In genomic region chr6:72745781-72746180, GRCm38 (mm10) we compare ENCODE assay signal across 17 mouse cellular contexts. TPM values are rescaled to one million over a fixed set of nuclear protein-coding genes. Genes with fewer than 3 reads are reported as not detected.
DNase-seq lines count a peak whose midpoint lies in the region; ATAC-seq and TF ChIP-seq lines count a peak whose summit lies in the region.
"Had no signal": no experiment of that assay in that cellular context is flagged by ENCODE, and none has a peak within 500 bp of the region (broad histone marks: within the 10 kb centered on the region; RNA-seq: fewer than 3 reads in every experiment).

No protein-coding gene starts in this region.

- TF ChIP-seq POLR2A in limb, embryonic 14.5 days (IDR thresholded peaks at IDR 0.05; ENCODE audit: borderline replicate concordance, extremely low read depth, insufficient read depth, insufficient read length), result no peak

- no peak for ATAC-seq in liver, embryonic 16.5 days (ENCODE audit: low read depth)
- no peak for ATAC-seq in liver, embryonic 11.5 days (replicated peaks; ENCODE audit: low FRiP score)
- no peak for ATAC-seq in limb, embryonic 14.5 days (ENCODE audit: low FRiP score, low read depth)
- ATAC-seq: forebrain, embryonic 15.5 days; intestine, embryonic 15.5 days; liver, embryonic 12.5 days had no signal

- 0 out of 2 replicates have a peak overlapping the region, but pooled peaks have one; percentile 35 for H3K27ac ChIP-seq in liver, embryonic 16.5 days (ENCODE audit: low read length)
- H3K27ac ChIP-seq in liver, embryonic 11.5 days (ENCODE audit: low read depth, low read length), result no peak overlapping the region
- H3K27ac ChIP-seq in embryonic facial prominence, embryonic 10.5 days (replicated peaks), result peak overlapping the region; percentile 51; the same call in 1 of the 2 replicates
- H3K27ac ChIP-seq in limb, embryonic 14.5 days (replicated peaks; ENCODE audit: low read depth, low read length), result 0 out of 2 replicates have a peak overlapping the region, but pooled peaks have one; percentile 5
- H3K27ac ChIP-seq: forebrain, embryonic 15.5 days; heart, embryonic 13.5 days; hindbrain, embryonic 12.5 days; intestine, embryonic 15.5 days; liver, embryonic 12.5 days; stomach, postnatal 0 days had no signal

- H3K4me2 ChIP-seq in liver, embryonic 16.5 days (ENCODE audit: low read depth, low read length), result peak overlapping the region; percentile 19
- no peak overlapping the region for H3K4me2 ChIP-seq in liver, embryonic 11.5 days
- H3K4me2 ChIP-seq in limb, embryonic 14.5 days (replicated peaks; ENCODE audit: low read depth, low read length, severe bottlenecking), result no peak overlapping the region
- H3K4me2 ChIP-seq: forebrain, embryonic 15.5 days; heart, embryonic 13.5 days; hindbrain, embryonic 12.5 days; intestine, embryonic 15.5 days; liver, embryonic 12.5 days had no signal

- WGBS in liver, embryonic 16.5 days (ENCODE audit: insufficient replicate concordance), result 19% methylated on average over 12 of the region's 12 CpGs
- 49% methylated on average over 12 of the region's 12 CpGs for WGBS in liver, embryonic 11.5 days
- 67% methylated on average over 12 of the region's 12 CpGs for WGBS in embryonic facial prominence, embryonic 10.5 days
- 70% methylated on average over 12 of the region's 12 CpGs for WGBS in limb, embryonic 14.5 days

- no peak for DNase-seq in liver, embryonic 11.5 days (ENCODE audit: low spot score)
- DNase-seq in embryonic facial prominence, embryonic 10.5 days (ENCODE audit: low spot score), result no peak
- no peak for DNase-seq in limb, embryonic 14.5 days (ENCODE audit: low spot score)
- no peak for DNase-seq in right cerebral cortex, postnatal 10 days (ENCODE audit: low spot score in 2 of 2)
- no peak for DNase-seq in embryo, embryonic 11 days
- DNase-seq in spleen, postnatal 10 days (ENCODE audit: low spot score in 2 of 2), result no peak
- DNase-seq: adrenal gland, adult 8-10 months; cerebellum, adult 11 months; cerebellum, postnatal 14 days; midbrain, embryonic 14.5 days had no signal

- H3K9ac ChIP-seq in liver, embryonic 16.5 days (ENCODE audit: low read depth, low read length), result no peak overlapping the region
- no peak overlapping the region for H3K9ac ChIP-seq in liver, embryonic 11.5 days (ENCODE audit: low read depth, low read length)
- no peak overlapping the region for H3K9ac ChIP-seq in limb, embryonic 14.5 days (ENCODE audit: low read depth, low read length, severe bottlenecking)
- H3K9ac ChIP-seq: forebrain, embryonic 15.5 days; heart, embryonic 13.5 days; hindbrain, embryonic 12.5 days; intestine, embryonic 15.5 days; liver, embryonic 12.5 days had no signal

- H3K9me3 ChIP-seq in liver, embryonic 16.5 days (replicated peaks; ENCODE audit: control insufficient read depth, low read length), result no peaks in the 10 kb centered on the region
- H3K9me3 ChIP-seq in liver, embryonic 11.5 days (ENCODE audit: control insufficient read depth, low read length), result no peaks in the 10 kb centered on the region
- no peaks in the 10 kb centered on the region for H3K9me3 ChIP-seq in embryonic facial prominence, embryonic 10.5 days
- no peaks in the 10 kb centered on the region for H3K9me3 ChIP-seq in limb, embryonic 14.5 days (ENCODE audit: control insufficient read depth, low read length)
- H3K9me3 ChIP-seq: forebrain, embryonic 15.5 days; heart, embryonic 13.5 days; hindbrain, embryonic 12.5 days; intestine, embryonic 15.5 days; liver, embryonic 12.5 days had no signal

- H3K36me3 ChIP-seq in liver, embryonic 16.5 days (ENCODE audit: control insufficient read depth, insufficient read depth), result no peaks in the 10 kb centered on the region
- no peaks in the 10 kb centered on the region for H3K36me3 ChIP-seq in liver, embryonic 11.5 days (ENCODE audit: control insufficient read depth, insufficient read depth, low read length)
- 0 out of 2 replicates have a peak, but pooled peaks cover 7% of the 10 kb centered on the region for H3K36me3 ChIP-seq in embryonic facial prominence, embryonic 10.5 days (replicated peaks)
- H3K36me3 ChIP-seq in limb, embryonic 14.5 days (ENCODE audit: control insufficient read depth, insufficient read depth, low read length), result peaks cover 5% of the 10 kb centered on the region; the same call in 1 of the 2 replicates
- H3K36me3 ChIP-seq: forebrain, embryonic 15.5 days; heart, embryonic 13.5 days; hindbrain, embryonic 12.5 days; intestine, embryonic 15.5 days; liver, embryonic 12.5 days had no signal

- peaks cover 6% of the 10 kb centered on the region for H3K4me1 ChIP-seq in liver, embryonic 16.5 days (ENCODE audit: control insufficient read depth, low read depth, low read length)
- H3K4me1 ChIP-seq in liver, embryonic 11.5 days (replicated peaks; ENCODE audit: control insufficient read depth, insufficient read depth, low read length), result peaks cover 22% of the 10 kb centered on the region
- peaks cover 77% of the 10 kb centered on the region for H3K4me1 ChIP-seq in embryonic facial prominence, embryonic 10.5 days
- peaks cover 59% of the 10 kb centered on the region for H3K4me1 ChIP-seq in limb, embryonic 14.5 days (ENCODE audit: control insufficient read depth, insufficient read depth, low read length)

- H3K4me3 ChIP-seq in liver, embryonic 16.5 days (ENCODE audit: low read depth, low read length), result no peak overlapping the region
- H3K4me3 ChIP-seq in liver, embryonic 11.5 days (ENCODE audit: low read depth, low read length), result no peak overlapping the region
- H3K4me3 ChIP-seq in embryonic facial prominence, embryonic 10.5 days, result no peak overlapping the region
- H3K4me3 ChIP-seq in limb, embryonic 14.5 days (replicated peaks; ENCODE audit: low read length), result no peak overlapping the region
- H3K4me3 ChIP-seq: forebrain, embryonic 15.5 days; heart, embryonic 13.5 days; hindbrain, embryonic 12.5 days; intestine, embryonic 15.5 days; liver, embryonic 12.5 days had no signal

- no peaks in the 10 kb centered on the region for H3K27me3 ChIP-seq in liver, embryonic 16.5 days (ENCODE audit: control insufficient read depth, insufficient read depth, low read depth, low read length)
- H3K27me3 ChIP-seq in liver, embryonic 11.5 days (replicated peaks; ENCODE audit: control insufficient read depth, insufficient read depth, low read length), result no peaks in the 10 kb centered on the region
- H3K27me3 ChIP-seq in embryonic facial prominence, embryonic 10.5 days (replicated peaks; ENCODE audit: low read depth, poor library complexity, severe bottlenecking), result no peaks in the 10 kb centered on the region
- H3K27me3 ChIP-seq in limb, embryonic 14.5 days (ENCODE audit: control insufficient read depth, insufficient read depth, low read length), result no peaks in the 10 kb centered on the region
- H3K27me3 ChIP-seq: forebrain, embryonic 15.5 days; heart, embryonic 13.5 days; hindbrain, embryonic 12.5 days; intestine, embryonic 15.5 days had no signal

RNA-seq across cellular contexts. Expression of gene Tcf7l1, which starts 43.3 kb away (rescaled TPM):
- 4.9 and 5.3 TPM in 2 replicates for polyA plus RNA-seq in liver, embryonic 16.5 days (2015; fragmentation: Nextera tagmentation; extraction: Ambion mirVana)
- polyA plus RNA-seq in liver, embryonic 11.5 days (2014; fragmentation: Nextera tagmentation; extraction: Ambion mirVana), result 11.6 and 14.6 TPM in 2 replicates
- 34.8 and 37.1 TPM in 2 replicates for polyA plus RNA-seq in embryonic facial prominence, embryonic 10.5 days (2016; fragmentation: Nextera tagmentation; extraction: Ambion mirVana)
- polyA plus RNA-seq in limb, embryonic 14.5 days (2012; rRNA removed), result 78.1 and 103 TPM in 2 replicates
- polyA plus RNA-seq in limb, embryonic 14.5 days (2014; fragmentation: Nextera tagmentation; extraction: Ambion mirVana), result 47.9 and 54.9 TPM in 2 replicates
